8 mouse cellular contexts compared by ENCODE assay signal in genomic region chr2:69448581-69448980, GRCm38 (mm10).
"Had no signal": no experiment of that assay in that cellular context is flagged by ENCODE, and none has a peak within 500 bp of the region (broad histone marks: within the 10 kb centered on the region; RNA-seq: fewer than 3 reads in every experiment).

No protein-coding gene starts in this region.

- DNase-seq: left cerebral cortex, postnatal 4 days; liver, postnatal 0 days; lung, embryonic 14.5 days; lung, postnatal 4 days; midbrain, embryonic 14.5 days; thymus, adult 2 months; thymus, postnatal 14 days; thymus, postnatal 4 days had no signal
